Mouse (Mus musculus): Measurements from ENCODE around the gene Usp32. TPM values are rescaled to one million over a fixed set of nuclear protein-coding genes. Genes with fewer than 3 reads are reported as not detected.

Usp32 gene
- polyA plus RNA-seq, 1 experiment: 18.9 TPM

GRCm38 (mm10) chr11:85058562-85058961 lies 81.4 kb downstream of the Usp32 start:
- TF ChIP-seq GATA1 (IDR thresholded peaks at IDR 0.05; ENCODE audit: low read length): no peak

- TF ChIP-seq GATA1 (IDR thresholded peaks at IDR 0.05; ENCODE audit: low read length): no peak
These were observed 82.4 kb downstream of the Usp32 start for GRCm38 (mm10) chr11:85057544-85057943.

GRCm38 (mm10) chr11:85056901-85057300 lies 83.1 kb downstream of the Usp32 start:
- no peak for TF ChIP-seq GATA1 (IDR thresholded peaks at IDR 0.05; ENCODE audit: low read length)

- TF ChIP-seq GATA1 (IDR thresholded peaks at IDR 0.05; ENCODE audit: low read length): no peak
These were observed 84.4 kb downstream of the Usp32 start for GRCm38 (mm10) chr11:85055561-85055960.

- TF ChIP-seq GATA1 (IDR thresholded peaks at IDR 0.05; ENCODE audit: low read length): no peak
These were observed 100.7 kb downstream of the Usp32 start for GRCm38 (mm10) chr11:85039256-85039655.

GRCm38 (mm10) chr11:85013121-85013520 lies 126.8 kb downstream of the Usp32 start:
- TF ChIP-seq GATA1 (IDR thresholded peaks at IDR 0.05; ENCODE audit: low read length): no peak

GRCm38 (mm10) chr11:85003566-85003965 lies 136.4 kb downstream of the Usp32 start:
- TF ChIP-seq GATA1 (IDR thresholded peaks at IDR 0.05; ENCODE audit: low read length): no peak

GRCm38 (mm10) chr11:84995241-84995640 lies 144.7 kb downstream of the Usp32 start:
- no peak for TF ChIP-seq GATA1 (IDR thresholded peaks at IDR 0.05; ENCODE audit: low read length)

- TF ChIP-seq GATA1 (IDR thresholded peaks at IDR 0.05; ENCODE audit: low read length): no peak
These were observed 147.0 kb downstream of the Usp32 start for GRCm38 (mm10) chr11:84992996-84993395.

GRCm38 (mm10) chr11:84988341-84988919 lies 151.5 kb downstream of the Usp32 start:
- no peak for TF ChIP-seq GATA1 (IDR thresholded peaks at IDR 0.05; ENCODE audit: low read length)

GRCm38 (mm10) chr11:84985421-84985820 lies 154.5 kb downstream of the Usp32 start:
- TF ChIP-seq GATA1 (IDR thresholded peaks at IDR 0.05; ENCODE audit: low read length): no peak

GRCm38 (mm10) chr11:84980697-84981096 lies 159.3 kb downstream of the Usp32 start:
- TF ChIP-seq GATA1 (IDR thresholded peaks at IDR 0.05; ENCODE audit: low read length): no peak

GRCm38 (mm10) chr11:84979351-84979750 lies 160.6 kb downstream of the Usp32 start:
- TF ChIP-seq GATA1 (IDR thresholded peaks at IDR 0.05; ENCODE audit: low read length): no peak

- TF ChIP-seq GATA1 (IDR thresholded peaks at IDR 0.05; ENCODE audit: low read length): no peak
These were observed 161.8 kb downstream of the Usp32 start for GRCm38 (mm10) chr11:84978113-84978512.

GRCm38 (mm10) chr11:84977385-84977952 lies 162.5 kb downstream of the Usp32 start:
- TF ChIP-seq GATA1 (IDR thresholded peaks at IDR 0.05; ENCODE audit: low read length): no peak

- no peak for TF ChIP-seq GATA1 (IDR thresholded peaks at IDR 0.05; ENCODE audit: low read length)
These were observed 163.3 kb downstream of the Usp32 start for GRCm38 (mm10) chr11:84976706-84977105.

GRCm38 (mm10) chr11:84974582-84974981 lies 165.4 kb downstream of the Usp32 start:
- no peak for TF ChIP-seq GATA1 (IDR thresholded peaks at IDR 0.05; ENCODE audit: low read length)

All from G1E-ER4 (cell line).